Mouse (Mus musculus) urinary bladder, postnatal 10 days (tissue): ENCODE measurements around the gene Plekhm3.
"Not testable (repeated sequence)": the region's sequence is repeated elsewhere in the genome, so short reads cannot be mapped to it uniquely, and the experiment has no call there.

Experiments
- DNase-seq: peaks from one replicate; pipeline ENCODE4 v3.0.0; 2022; ENCODE audit warnings: low spot score

Plekhm3 gene

GRCm38 (mm10) chr1:64956479-64956961 lies at the start of gene Plekhm3:
Gene Plekhm3, minus strand, starts transcription at chr1:64956824.
- peak; percentile 40 for DNase-seq

GRCm38 (mm10) chr1:65005575-65005974 lies 49.0 kb upstream of the Plekhm3 start:
- DNase-seq = no peak

GRCm38 (mm10) chr1:65004526-65004925 lies 47.9 kb upstream of the Plekhm3 start:
- DNase-seq = no peak

DNA sequence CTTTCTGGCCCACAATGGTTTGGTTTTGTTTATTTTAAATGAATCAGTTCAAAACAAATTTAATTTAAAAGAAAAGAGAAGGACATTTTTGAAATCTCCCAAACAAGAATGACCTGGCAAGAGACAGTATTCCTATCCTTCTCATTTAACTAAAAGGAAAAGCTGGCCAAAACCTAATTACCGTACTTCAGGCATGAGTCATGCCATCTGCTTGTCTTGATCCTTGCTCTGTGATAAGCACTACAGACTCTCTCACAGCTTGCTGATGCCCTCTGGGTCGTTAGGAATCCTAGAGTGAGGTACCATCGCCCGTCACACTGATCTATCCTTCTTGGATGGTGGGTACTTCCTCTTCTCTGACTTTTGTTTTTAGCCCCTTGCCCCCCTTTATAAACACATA lies 36.6 kb upstream of the Plekhm3 start:
- DNase-seq = no peak

DNA sequence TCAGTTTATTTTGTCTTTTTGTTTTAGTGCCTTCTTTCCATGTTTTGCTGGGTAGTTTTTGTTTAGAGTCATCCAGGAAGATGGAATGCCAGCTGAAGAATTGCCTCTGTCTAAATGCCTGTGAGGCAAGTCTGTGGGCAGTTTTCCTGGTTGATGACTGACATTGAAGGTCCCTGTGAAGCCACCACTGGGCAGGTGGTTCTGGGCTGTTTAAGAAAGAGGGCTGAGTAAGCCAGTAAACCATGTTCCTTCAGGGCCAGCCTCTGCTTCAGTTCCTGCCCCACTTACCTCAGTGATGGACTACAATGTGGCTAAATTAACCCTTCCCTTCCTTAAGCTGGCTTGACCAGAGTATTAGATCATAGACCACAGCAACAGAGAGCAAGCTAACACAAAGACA lies 31.6 kb upstream of the Plekhm3 start:
- no peak for DNase-seq

- DNase-seq = no peak
Observed at GRCm38 (mm10) chr1:64986120-64986519, 29.5 kb upstream of the Plekhm3 start.

- DNase-seq = no peak
Observed at GRCm38 (mm10) chr1:64983247-64983646, 26.6 kb upstream of the Plekhm3 start.

- no peak for DNase-seq
Observed at GRCm38 (mm10) chr1:64978321-64978799, 21.7 kb upstream of the Plekhm3 start.

DNA sequence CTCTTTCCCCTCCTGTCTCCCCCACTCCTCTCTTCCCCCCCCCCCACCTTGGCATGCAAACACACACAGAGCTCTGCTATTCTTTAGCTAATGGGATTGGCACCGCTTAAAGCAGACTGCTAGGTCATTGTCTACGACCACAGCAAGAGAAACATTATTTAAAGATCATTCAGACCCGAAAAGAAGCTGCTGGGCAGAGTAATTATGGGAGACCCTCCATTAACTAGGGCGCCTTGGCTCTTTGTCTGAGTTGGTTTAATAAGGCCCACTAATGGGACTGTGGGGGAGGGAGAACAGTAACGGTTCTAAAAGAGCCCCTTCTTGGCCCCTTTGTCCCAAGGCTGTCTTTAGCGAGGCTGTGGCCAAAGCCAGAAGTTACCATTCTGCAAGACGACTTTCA lies 18.7 kb upstream of the Plekhm3 start:
- DNase-seq = no peak

DNA sequence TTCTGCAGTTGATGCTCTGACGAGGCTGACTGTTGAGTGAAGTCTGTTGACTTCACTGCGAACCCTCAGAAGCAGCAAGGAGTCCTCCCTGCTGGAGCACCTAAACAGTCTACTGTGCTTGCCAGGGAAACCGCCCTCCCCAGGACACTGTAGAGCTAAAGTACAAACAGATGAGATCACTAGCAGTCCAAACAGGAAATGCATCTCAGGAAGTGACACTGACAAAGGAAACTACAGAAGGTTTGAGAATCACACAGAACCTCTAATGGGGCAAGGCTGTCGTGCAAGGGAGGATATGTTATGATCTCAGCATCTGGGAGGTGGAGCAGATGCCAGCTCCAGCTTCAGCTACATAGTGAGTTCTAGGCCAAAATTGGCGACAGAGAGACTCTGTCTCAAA lies 14.1 kb upstream of the Plekhm3 start:
- no peak for DNase-seq

- DNase-seq = no peak
Observed at GRCm38 (mm10) chr1:64957021-64957489, 431 bp upstream of the Plekhm3 start.

DNA sequence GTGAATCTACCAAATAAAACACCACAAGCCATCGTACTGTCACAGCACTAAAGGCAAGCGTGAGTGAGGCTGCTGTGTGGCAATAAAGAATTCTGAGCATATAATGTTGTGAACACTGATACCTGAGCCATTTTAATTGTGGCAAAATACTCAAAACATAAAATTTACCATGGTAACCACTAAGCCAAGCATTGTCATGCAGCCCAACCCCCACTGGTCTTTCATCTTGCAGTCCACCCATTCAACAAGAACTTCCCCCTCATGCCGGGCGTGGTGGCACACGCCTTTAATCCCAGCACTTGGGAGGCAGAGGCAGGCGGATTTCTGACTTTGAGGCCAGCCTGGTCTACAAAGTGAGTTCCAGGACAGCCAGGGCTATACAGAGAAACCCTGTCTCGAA lies 1.8 kb downstream of the Plekhm3 start:
- not testable (repeated sequence) for DNase-seq

DNA sequence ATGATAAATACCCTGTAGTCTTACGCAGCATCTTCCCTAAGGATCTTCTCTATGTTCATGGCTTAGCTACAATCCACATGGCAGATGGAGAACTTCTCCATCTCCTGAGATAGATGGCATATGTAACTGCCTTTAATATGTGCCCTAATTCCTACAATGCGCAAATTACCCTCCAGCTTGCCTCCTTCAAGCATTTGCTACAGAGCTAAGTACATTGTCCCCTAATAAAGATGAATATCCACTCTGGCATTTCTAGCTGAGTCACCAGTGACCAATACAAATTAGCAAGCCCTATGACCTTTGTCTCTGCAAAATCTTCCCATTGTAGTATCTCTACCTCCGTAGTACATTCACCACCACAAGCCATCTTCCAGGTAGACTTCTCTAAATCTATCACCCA lies 6.4 kb downstream of the Plekhm3 start:
- no peak for DNase-seq

DNA sequence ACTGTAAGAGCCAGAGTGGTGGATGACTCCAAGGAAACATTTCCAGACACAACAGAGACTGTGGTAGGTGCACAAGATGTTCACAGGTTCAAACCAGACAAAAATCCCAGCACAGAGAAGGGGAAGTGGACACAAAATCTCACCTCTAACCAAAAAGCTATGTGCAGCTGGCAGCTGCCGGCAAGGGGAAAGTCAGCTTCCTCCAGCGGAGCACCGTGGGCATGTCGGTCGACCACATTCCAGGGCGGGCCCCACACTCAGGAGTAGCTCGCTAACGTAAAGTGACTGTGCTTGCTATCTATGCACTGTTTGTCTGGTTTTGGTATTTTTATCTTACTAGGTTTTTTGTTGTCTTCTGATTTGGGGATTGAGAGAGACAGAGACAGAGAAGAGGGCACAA lies 7.2 kb downstream of the Plekhm3 start:
- no peak for DNase-seq

- no peak for DNase-seq
Observed at GRCm38 (mm10) chr1:64946106-64946505, 10.5 kb downstream of the Plekhm3 start.

DNA sequence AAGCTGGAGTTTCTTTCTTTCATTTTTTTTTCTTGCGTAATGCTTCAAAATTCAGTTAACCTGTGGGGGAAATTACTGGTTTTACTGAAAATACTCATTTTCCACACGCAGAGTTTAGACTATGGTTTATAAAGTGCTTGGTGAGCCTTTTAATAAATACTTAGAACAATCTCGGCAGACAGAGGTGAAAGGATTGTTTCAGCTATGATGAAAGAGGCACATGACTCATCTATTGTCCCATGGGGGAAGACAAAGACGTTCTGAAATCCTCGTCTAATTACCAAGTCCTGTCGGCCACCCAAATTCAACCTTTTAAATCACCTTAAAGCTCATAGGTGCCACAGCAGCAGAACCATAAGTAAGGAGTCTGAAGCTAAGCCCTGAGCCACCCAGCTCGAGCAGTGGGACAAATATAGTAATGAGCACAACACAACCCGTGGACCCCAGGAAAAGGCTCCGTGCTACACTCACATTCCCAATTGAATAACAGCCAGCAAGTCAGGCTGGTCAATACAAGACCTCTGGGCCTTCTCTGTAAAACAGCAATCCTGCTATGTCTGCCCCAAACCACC lies 11.3 kb downstream of the Plekhm3 start:
- DNase-seq = no peak

DNA sequence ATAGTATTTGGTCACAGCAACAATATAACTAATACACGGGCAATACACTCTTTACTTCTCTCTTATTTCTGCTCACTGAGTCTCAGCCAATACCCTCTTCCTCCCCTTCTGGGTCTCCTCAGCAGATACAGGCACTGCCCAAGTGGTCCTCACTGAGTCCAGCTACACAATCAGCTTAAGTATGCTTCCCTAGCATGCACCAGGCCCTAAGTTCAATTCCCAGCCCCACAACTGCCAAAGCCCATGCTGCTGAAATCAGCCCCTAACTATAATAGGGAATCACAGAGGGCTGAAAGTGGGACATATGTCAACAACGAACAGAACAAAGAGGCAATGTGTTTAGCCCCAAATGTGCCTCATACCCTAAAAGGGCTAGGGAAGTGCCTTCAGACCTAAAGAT lies 11.9 kb downstream of the Plekhm3 start:
- DNase-seq = no peak

GRCm38 (mm10) chr1:64942006-64942755 lies 14.4 kb downstream of the Plekhm3 start:
- DNase-seq = no peak

DNA sequence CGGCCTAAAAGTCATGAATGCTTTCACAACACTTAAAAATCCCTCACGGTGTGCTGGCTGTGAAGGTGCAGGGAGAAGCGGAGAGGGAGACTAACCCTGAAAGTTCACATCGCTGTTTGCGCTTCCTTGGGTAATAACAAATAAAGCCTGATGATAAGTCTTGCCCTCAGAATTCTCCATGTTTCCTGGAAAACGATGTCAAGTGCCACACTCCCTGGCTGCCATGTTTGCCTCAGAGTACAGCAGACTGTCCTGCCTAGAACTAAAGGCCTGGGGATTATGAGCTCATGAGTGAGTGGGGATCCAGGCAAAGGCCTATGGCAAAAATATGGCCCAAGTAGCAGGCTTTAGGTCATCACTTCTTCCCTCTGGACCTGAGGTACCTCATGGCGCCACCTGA lies 17.7 kb downstream of the Plekhm3 start:
- no peak for DNase-seq

- no peak for DNase-seq
Observed at GRCm38 (mm10) chr1:64937692-64938091, 18.9 kb downstream of the Plekhm3 start.

- DNase-seq = no peak
Observed at GRCm38 (mm10) chr1:64932921-64933320, 23.7 kb downstream of the Plekhm3 start.

GRCm38 (mm10) chr1:64930124-64930523 lies 26.5 kb downstream of the Plekhm3 start:
- DNase-seq = no peak

DNA sequence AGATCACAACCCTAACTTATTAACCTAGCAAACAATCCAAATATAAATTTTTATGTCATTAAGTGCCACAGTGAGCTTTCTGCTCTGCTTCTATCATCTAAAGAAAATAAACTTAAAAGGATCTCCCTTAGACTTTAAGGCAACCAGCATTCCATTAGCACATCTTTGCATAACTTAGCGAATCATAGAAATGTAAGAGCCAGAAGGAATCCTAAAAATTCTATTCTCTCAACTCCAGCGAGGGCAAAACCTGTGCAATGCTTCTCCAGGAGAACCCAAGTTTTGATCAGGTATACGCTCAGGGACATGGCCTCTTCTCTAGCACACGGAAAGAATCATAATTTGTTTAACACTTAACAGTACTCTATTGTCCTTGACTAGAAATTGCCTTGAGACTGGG lies 27.0 kb downstream of the Plekhm3 start:
- no peak for DNase-seq

GRCm38 (mm10) chr1:64928542-64928941 lies 28.1 kb downstream of the Plekhm3 start:
- DNase-seq = no peak
